Mouse (Mus musculus) kidney, postnatal 0 days (tissue): Measurements from ENCODE around the gene Foxi3. TPM values are rescaled to one million over a fixed set of nuclear protein-coding genes. Genes with fewer than 3 reads are reported as not detected.

Source experiments
- ATAC-seq: fragments of 200-750 bp; cut with Nextera tagmentation; replicated peaks from 2 replicates; pipeline ENCODE4 v1.8.0; 2017; ENCODE audit warnings: low read depth, moderate number of reproducible peaks, moderate TSS enrichment, moderate library complexity; ENCODE audit not compliant: low FRiP score
- DNase-seq: peaks from one replicate; pipeline ENCODE4 v3.0.0-alpha.2; 2016; ENCODE audit warnings: low spot score
- H3K27ac ChIP-seq: fragments of 300-500 bp; sonication (generic); 2 replicates; pipeline ENCODE4 v1.5.1; 2014; ENCODE audit warnings: mild to moderate bottlenecking
- H3K27me3 ChIP-seq: fragments of 300-500 bp; sonication (generic); 2 replicates; pipeline ENCODE4 v1.6.1; 2014; ENCODE audit warnings: low read length, mixed read lengths; ENCODE audit not compliant: insufficient read depth
- H3K36me3 ChIP-seq: fragments of 300-500 bp; sonication (generic); 2 replicates; pipeline ENCODE4 v1.6.1; 2014; ENCODE audit warnings: low read length, mixed read lengths; ENCODE audit not compliant: insufficient read depth
- H3K4me1 ChIP-seq: fragments of 300-500 bp; sonication (generic); replicated peaks from 2 replicates; pipeline ENCODE4 v1.6.1; 2014; ENCODE audit warnings: antibody characterized with exemption, low read length, mixed read lengths; ENCODE audit not compliant: insufficient read depth
- H3K4me2 ChIP-seq: fragments of 300-500 bp; sonication (generic); 2 replicates; pipeline ENCODE4 v1.6.1; 2014; ENCODE audit warnings: mild to moderate bottlenecking, low read length, moderate library complexity, mixed read lengths
- H3K4me3 ChIP-seq: fragments of 300-500 bp; sonication (generic); replicated peaks from 2 replicates; pipeline ENCODE4 v1.5.1; 2014; ENCODE audit warnings: low read depth, low read length
- H3K9ac ChIP-seq: fragments of 300-500 bp; sonication (generic); 2 replicates; pipeline ENCODE4 v1.6.1; 2014; ENCODE audit warnings: low read depth, low read length
- H3K9me3 ChIP-seq: fragments of 300-500 bp; sonication (generic); replicated peaks from 2 replicates; pipeline ENCODE4 v1.6.1; 2016; ENCODE audit warnings: low read length, inconsistent platforms, mixed read lengths
- CTCF ChIP-seq: IDR thresholded peaks from 2 replicates; pipeline ENCODE4 v1.5.1; 2016; ENCODE audit warnings: antibody characterized with exemption, low read depth, mild to moderate bottlenecking, moderate library complexity
- WGBS: fragments of 180-500 bp; shearing (Covaris S2); extraction: QIAGEN DNeasy Blood & Tissue Kit; methylation state at CpG from one replicate; pipeline ENCODE4 v1.1.7; 2014; 5-methylcytosine and 5-hydroxymethylcytosine counted together
- polyA plus RNA-seq: library from polyadenylated mRNA; unstranded; fragments of >200 nt; fragmentation: Nextera tagmentation; extraction: Ambion mirVana; gene quantifications from 2 replicates; pipeline ENCODE4 v1.2.1, GENCODE M21; 2015

The Foxi3 gene
- polyA plus RNA-seq, 1 experiment from 2014 or later: not detected

DNA sequence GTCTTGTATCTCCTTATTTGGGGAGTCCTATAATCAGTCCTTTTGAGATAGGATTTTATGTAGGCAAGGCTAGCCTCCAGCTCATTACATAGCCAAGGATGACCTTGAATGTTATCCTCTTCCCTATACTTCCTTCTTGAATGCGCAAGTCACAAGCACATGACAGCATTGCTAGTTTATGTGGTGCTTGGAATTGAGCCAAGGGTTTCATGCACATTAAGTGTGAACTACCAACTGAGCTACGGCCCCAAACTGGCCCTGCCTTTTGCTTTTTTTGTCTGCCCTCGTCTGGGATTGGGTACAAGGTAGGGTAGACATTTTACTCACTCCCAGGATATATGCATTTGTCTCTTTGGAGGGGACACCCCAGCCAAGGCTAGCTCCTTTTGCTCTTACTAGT lies 16.7 kb downstream of the Foxi3 start:
- no peak overlapping the region for H3K4me2 ChIP-seq
- no peak for TF ChIP-seq CTCF
- no peak overlapping the region for H3K27ac ChIP-seq
- no peak for ATAC-seq
- no peaks in the 10 kb centered on the region for H3K4me1 ChIP-seq
- H3K9me3 ChIP-seq: no peaks in the 10 kb centered on the region
- DNase-seq: no peak
- H3K9ac ChIP-seq: no peak overlapping the region
- H3K36me3 ChIP-seq: no peaks in the 10 kb centered on the region
- H3K4me3 ChIP-seq: no peak overlapping the region
- WGBS: 36% methylated on average over 3 of the region's 3 CpGs
- no peaks in the 10 kb centered on the region for H3K27me3 ChIP-seq

DNA sequence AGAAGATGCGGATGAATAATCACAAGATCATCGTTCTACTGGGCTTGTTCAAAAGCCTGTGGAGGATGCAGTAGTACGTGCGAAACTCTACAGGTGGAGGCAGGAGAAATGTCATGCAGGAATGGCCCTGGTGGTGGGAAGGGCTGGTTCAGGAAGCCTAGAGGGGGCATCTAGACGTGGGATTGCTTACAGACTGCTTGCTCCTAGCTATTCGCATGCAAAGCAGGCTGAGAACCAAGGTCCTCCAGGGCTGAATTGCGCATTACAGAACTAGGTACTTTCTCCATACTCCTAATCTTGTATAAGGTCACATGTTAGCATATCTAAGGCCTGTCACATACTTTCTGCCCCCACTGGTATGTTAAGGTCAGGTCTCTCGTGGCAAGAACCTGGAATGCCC lies 24.7 kb downstream of the Foxi3 start:
- Histone ChIP-seq H3K4me2 (no peak overlapping the region), H3K4me1 (no peaks in the 10 kb centered on the region), H3K27me3 (no peaks in the 10 kb centered on the region), H3K4me3 (no peak overlapping the region), H3K36me3 (no peaks in the 10 kb centered on the region), H3K27ac (no peak overlapping the region), H3K9ac (no peak overlapping the region), H3K9me3 (no peaks in the 10 kb centered on the region)
- no peak for DNase-seq
- no peak for TF ChIP-seq CTCF
- WGBS: 72% methylated on average over 8 of the region's 8 CpGs
- no peak for ATAC-seq

DNA sequence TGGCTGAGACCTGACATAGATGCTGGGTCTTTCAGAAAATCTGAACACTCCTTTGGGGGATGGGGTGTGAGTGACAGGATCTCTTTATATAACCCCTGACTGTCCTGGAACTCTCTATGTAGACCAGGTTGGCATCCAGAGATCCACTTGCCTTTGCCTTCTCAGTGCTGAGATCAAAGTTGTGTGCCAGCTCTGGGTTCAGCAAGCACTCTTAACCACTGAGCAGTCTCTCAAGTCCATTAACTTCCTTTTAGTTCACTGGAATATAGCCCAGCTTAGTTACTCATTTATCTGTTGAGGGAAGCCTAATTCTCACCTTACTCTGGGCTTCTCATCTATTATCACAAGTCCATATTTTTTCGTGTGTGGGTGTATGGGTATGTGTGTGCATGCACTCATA lies 26.1 kb downstream of the Foxi3 start:
- TF ChIP-seq CTCF: no peak
- Histone ChIP-seq H3K36me3 (no peaks in the 10 kb centered on the region), H3K4me1 (no peaks in the 10 kb centered on the region), H3K4me2 (no peak overlapping the region), H3K9ac (no peak overlapping the region), H3K27me3 (no peaks in the 10 kb centered on the region), H3K27ac (no peak overlapping the region), H3K4me3 (no peak overlapping the region), H3K9me3 (no peaks in the 10 kb centered on the region)
- ATAC-seq (no peak), DNase-seq (no peak)
- 75% methylated on average over 1 of the region's 1 CpGs for WGBS

DNA sequence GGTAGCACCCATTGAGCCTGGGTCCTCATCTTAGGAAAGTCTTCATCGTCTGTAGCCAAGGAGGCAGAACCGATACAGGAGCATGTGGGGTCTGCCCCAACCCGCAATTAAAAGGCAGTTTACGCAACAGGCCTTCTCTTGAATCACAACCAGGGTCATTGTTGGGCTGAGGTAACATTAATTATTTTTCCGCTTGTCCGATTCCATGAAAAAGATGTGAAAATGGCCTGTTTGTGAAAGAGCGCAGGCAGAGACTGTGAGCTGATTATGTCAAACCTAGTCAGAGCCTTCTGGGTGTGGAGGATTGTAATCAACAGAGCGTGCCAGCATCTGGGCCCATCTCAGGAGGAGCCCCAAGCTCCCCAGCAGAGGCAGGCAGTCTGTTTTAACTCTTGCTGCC lies 30.4 kb downstream of the Foxi3 start:
- ATAC-seq: no peak
- H3K36me3 ChIP-seq: no peaks in the 10 kb centered on the region
- no peaks in the 10 kb centered on the region for H3K9me3 ChIP-seq
- no peak overlapping the region for H3K4me2 ChIP-seq
- no peaks in the 10 kb centered on the region for H3K27me3 ChIP-seq
- WGBS: 37% methylated on average over 8 of the region's 8 CpGs
- no peak overlapping the region for H3K9ac ChIP-seq
- H3K4me3 ChIP-seq: no peak overlapping the region
- H3K27ac ChIP-seq: no peak overlapping the region
- DNase-seq: no peak
- H3K4me1 ChIP-seq: no peaks in the 10 kb centered on the region
- TF ChIP-seq CTCF: no peak

DNA sequence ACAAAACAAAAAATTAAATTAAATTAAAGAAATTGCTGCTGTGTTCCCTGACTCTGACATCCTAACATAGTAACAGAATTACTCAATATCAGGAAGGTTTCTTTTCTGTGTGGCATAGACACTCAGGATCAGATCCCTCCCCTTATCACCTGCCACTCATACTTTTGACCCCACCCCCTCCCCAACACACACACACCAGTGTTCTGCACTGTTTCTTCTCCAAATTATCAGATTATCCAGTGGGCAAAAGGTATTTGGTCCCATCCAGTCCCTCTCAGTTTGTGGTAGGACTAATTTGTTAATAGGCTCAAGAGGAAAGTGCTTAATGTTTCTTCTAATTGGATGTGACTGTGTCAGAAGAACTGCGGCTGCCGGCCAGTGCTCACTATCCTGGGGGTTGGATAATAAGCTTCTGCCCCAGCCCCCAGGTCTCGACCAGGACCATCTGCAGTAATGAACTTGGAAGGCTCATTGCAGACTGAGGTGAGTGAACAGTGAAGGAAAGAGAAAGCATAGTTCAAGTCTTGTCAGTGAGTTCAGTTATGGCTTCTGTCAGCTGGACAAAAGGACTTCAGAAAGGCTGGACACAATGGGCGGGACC lies 39.9 kb downstream of the Foxi3 start:
- H3K4me1 ChIP-seq: no peaks in the 10 kb centered on the region
- ATAC-seq (no peak), DNase-seq (no peak)
- H3K27me3 ChIP-seq: no peaks in the 10 kb centered on the region
- H3K4me3 ChIP-seq: no peak overlapping the region
- H3K9ac ChIP-seq: no peak overlapping the region
- H3K9me3 ChIP-seq: no peaks in the 10 kb centered on the region
- 78% methylated on average over 4 of the region's 4 CpGs for WGBS
- no peaks in the 10 kb centered on the region for H3K36me3 ChIP-seq
- H3K4me2 ChIP-seq: no peak overlapping the region
- H3K27ac ChIP-seq: no peak overlapping the region
- no peak for TF ChIP-seq CTCF

DNA sequence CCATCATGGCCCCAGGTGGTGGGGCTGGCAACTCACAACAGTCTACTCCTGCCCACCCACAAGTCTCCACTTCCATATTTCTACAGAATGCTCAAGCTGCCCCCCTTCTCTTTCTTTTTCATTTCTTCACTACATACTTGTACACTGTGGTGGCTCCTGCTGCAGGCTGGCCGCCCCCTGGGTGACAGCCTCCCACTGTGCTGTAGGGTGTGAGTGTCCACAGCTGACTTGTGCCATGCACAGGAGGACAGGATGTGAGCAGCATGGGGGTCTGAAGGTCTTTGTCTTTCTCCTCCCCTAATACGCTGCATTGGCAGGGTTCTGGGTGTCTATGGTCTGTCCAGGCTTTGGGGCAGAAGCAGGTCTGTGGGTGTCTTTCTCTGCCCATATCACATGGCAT lies 46.3 kb downstream of the Foxi3 start:
- Histone ChIP-seq H3K4me1 (no peaks in the 10 kb centered on the region), H3K27ac (no peak overlapping the region), H3K4me2 (no peak overlapping the region), H3K4me3 (no peak overlapping the region), H3K27me3 (no peaks in the 10 kb centered on the region), H3K36me3 (no peaks in the 10 kb centered on the region), H3K9me3 (no peaks in the 10 kb centered on the region), H3K9ac (no peak overlapping the region)
- TF ChIP-seq CTCF: no peak
- DNase-seq (no peak), ATAC-seq (no peak)
- 97% methylated on average over 2 of the region's 2 CpGs for WGBS

DNA sequence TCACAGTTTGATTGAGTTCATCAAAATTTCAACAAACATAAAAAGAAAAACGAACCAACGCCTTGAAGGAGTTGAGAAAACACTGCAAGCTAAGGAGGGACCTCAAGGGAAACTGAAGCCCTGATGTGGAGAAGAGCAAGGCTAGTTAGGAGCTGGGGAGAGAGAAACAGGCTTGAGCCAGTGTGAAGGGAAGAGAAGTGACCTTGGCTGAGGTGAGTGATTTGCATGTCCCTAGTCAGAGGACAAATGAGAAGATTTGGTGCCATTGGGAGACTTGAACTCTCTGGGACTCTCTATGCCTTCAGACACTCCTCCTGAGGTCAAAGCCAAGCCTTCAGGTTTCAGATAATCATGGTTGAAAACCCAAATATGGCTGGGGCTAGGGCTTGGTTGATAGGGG lies 47.8 kb downstream of the Foxi3 start:
- H3K9me3 ChIP-seq: no peaks in the 10 kb centered on the region
- H3K27ac ChIP-seq: no peak overlapping the region
- no peak for TF ChIP-seq CTCF
- no peaks in the 10 kb centered on the region for H3K4me1 ChIP-seq
- no peak overlapping the region for H3K4me2 ChIP-seq
- no peak overlapping the region for H3K4me3 ChIP-seq
- ATAC-seq: no peak
- H3K36me3 ChIP-seq: no peaks in the 10 kb centered on the region
- H3K9ac ChIP-seq: no peak overlapping the region
- WGBS: 85% methylated on average over 2 of the region's 2 CpGs
- H3K27me3 ChIP-seq: no peaks in the 10 kb centered on the region
- DNase-seq: no peak

Other genes with a start within 250 kb of the Foxi3 start
- 2.4 and 2.6 TPM in 2 replicates for gene Rpia, start 164.3 kb upstream of the Foxi3 start, polyA plus RNA-seq
- gene Eif2ak3, start 112.0 kb upstream of the Foxi3 start, polyA plus RNA-seq: 12.2 and 12.5 TPM in 2 replicates
- gene Tex37, start 37.6 kb upstream of the Foxi3 start, polyA plus RNA-seq: not detected in 2 replicates
- gene Thnsl2, start 187.9 kb downstream of the Foxi3 start, polyA plus RNA-seq: 99.3 and 110 TPM in 2 replicates
- 2.4 and 2.9 TPM in 2 replicates for gene Fabp1, start 243.3 kb downstream of the Foxi3 start, polyA plus RNA-seq